Mouse (Mus musculus) CD4-positive helper T cell, adult 2 months (primary cell): ENCODE results near the gene Rap1a.

Experiments used
- DNase-seq: peaks from one replicate; pipeline ENCODE4 v3.0.0-alpha.2; 2012; ENCODE audit warnings: low read depth, missing footprints, low spot score

The Rap1a gene

GRCm38 (mm10) chr3:105801191-105802166 lies at the start of gene Rap1a:
TSS of gene Rap1a (minus strand) at chr3:105801336.
- peak; percentile 88 for DNase-seq

GRCm38 (mm10) chr3:105846294-105847069 lies 45.3 kb upstream of the Rap1a start:
- DNase-seq: no peak

GRCm38 (mm10) chr3:105839836-105840235 lies 38.7 kb upstream of the Rap1a start:
- DNase-seq: no peak

- no peak for DNase-seq
Observed at GRCm38 (mm10) chr3:105838655-105839054, 37.5 kb upstream of the Rap1a start.

- no peak for DNase-seq
Observed at GRCm38 (mm10) chr3:105836883-105837282, 35.7 kb upstream of the Rap1a start.

DNA sequence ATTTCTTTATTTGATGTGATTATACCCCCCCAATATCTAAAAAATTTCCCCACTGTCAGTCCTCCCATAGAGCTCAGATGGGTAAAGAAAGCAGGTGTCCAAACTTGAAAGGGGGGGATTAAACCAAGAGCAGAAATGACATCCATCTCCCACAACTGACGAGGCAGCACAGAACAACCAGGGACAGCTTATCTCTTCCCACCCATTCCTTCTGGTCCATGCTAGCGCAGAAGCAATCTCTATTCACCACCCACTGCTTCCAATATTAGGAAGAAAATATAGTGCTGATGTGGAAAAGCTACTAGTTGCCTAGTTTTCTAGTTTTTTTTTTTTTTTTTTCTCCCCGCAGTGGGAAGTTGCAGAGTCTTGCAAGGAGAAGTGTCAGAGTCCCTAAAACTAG lies 34.7 kb upstream of the Rap1a start:
- no peak for DNase-seq

DNA sequence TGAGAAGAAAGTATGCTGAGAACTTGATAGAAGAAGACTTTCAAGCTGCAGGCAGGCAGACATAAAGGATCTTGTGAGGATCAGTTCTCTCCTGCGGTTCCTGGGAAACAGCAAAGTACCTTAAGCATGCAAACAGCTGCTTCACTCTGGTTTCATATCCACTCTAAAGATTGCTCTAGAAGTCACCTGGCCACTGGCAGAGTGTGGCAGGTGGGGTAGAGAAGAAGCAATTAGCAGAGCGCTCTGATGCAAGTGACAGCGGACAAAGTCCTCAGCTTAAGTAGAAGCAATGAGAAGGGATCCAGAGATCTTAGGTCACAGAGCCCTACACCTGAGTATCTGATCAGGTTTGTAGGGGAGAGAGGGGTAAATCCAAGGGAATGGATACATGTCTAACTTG lies 30.4 kb upstream of the Rap1a start:
- no peak for DNase-seq

- peak; percentile 54 for DNase-seq
Observed at GRCm38 (mm10) chr3:105825501-105826161, 24.5 kb upstream of the Rap1a start.

DNA sequence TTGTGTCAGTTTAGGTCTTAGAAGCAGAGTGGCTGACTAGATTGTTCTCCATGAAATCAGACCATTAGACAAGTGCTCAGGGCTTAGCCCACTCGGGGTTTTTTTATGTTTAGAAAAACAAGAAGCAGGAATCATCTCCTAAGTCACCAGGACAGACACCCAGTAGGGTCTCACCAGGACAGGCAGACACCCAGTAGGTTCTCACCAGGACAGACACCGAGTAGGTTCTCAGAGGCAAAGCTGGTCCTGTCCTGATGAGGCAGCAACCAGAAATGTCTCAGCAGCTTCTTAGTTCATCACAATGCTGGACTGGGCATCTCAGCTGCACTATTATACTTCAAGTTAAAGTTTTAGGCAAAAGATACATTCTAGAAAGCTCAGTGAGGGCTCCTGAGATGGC lies 23.6 kb upstream of the Rap1a start:
- no peak for DNase-seq

- DNase-seq: no peak
Observed at GRCm38 (mm10) chr3:105824103-105824502, 23.0 kb upstream of the Rap1a start.

- DNase-seq: no peak
Observed at GRCm38 (mm10) chr3:105823609-105824008, 22.5 kb upstream of the Rap1a start.

- DNase-seq: no peak
Observed at GRCm38 (mm10) chr3:105821504-105821903, 20.4 kb upstream of the Rap1a start.

- no peak for DNase-seq
Observed at GRCm38 (mm10) chr3:105820272-105820671, 19.1 kb upstream of the Rap1a start.

DNA sequence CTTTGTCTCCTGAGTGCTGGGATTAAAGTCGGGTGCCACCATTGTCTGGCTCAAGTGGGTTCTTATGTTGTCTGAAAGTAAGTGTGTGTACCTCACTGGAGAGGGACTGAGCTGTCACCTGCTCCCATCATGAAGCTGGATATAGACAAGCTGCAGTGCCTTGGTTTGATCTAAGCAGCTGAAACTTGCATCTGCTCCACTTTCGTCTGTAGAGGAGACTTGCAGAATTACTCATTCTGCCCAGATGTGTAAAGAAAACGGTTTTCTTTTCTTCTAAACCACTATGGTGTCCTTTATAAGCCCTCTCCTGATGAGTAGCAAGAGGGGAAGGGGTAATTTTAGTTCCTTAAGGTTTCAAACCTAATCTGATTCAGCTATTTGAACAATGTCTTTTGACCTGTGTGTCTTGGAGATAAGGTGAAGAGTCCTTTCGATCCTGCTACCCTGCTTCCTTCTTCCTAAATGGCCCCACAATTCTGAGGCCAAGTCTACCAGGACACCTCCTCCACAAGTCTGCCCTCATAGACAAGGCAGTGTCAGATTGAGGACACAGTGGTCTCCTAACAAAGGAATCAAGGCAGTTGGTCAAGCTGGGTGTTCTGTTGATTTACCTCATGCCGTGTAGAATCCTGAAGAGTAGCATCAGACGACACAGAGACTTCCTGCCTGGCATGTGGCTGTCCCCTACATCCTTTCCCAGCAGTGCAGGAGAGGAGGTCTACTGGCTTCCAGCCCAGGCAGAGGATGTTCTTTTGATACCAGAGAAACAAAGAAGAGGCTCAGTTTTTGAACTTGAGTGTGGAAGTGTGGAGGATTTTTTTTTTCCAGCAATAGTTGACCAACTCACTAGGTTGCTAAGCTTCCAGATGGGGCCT lies 17.2 kb upstream of the Rap1a start:
- DNase-seq: no peak

DNA sequence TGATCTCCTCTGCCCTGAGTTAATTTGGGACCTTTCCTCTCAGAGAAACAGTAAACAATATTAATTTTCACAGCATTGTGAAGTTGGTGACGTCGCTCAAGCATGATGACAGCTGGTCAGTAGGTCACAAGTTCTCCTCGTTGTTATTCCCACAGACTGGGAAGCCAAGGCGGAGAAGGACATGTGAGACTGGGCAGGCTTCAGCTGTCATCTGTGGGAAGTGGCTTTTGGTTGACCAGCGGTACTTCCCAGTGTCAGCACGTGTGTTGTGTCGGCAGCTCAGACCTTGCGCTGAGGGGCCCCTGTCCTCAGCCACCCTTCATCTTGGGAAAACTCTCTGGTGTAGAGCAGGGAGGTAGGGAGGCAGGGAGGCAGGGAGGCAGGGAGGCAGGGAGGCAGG lies 15.0 kb upstream of the Rap1a start:
- DNase-seq: no peak

DNA sequence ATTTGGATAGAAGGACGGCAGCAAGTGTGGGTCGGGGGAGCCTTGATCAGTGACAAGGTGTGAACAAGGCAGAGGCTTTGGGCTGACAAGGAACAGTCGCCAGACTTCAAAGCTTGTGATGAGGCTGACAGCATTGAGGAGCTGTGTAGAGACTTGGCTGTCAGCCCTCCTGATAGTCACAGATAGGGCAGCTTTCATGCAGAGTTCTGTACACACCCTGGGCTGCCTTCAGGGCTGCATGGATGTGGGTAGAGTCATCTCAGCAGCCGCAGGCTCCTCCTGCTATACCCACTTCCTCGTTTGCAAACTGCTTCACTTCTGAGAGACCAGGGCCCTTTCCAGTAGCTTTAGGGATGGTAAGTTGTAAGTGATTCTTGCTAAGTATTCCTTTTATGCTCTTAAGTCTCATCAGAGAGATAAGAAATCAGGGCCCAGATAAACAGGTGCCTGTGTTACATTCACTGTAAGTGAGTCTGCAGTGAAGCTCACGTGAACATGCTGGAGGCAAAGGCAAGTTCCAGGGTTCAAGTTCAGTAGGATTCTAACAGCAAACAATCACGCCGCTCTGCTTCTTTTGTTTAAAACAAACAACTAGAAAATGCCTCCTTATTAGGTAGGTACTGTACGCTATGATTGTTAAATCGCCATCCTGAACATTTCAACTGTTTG lies 14.2 kb upstream of the Rap1a start:
- peak; percentile 90 for DNase-seq

GRCm38 (mm10) chr3:105811146-105811545 lies 10.0 kb upstream of the Rap1a start:
- DNase-seq: no peak

DNA sequence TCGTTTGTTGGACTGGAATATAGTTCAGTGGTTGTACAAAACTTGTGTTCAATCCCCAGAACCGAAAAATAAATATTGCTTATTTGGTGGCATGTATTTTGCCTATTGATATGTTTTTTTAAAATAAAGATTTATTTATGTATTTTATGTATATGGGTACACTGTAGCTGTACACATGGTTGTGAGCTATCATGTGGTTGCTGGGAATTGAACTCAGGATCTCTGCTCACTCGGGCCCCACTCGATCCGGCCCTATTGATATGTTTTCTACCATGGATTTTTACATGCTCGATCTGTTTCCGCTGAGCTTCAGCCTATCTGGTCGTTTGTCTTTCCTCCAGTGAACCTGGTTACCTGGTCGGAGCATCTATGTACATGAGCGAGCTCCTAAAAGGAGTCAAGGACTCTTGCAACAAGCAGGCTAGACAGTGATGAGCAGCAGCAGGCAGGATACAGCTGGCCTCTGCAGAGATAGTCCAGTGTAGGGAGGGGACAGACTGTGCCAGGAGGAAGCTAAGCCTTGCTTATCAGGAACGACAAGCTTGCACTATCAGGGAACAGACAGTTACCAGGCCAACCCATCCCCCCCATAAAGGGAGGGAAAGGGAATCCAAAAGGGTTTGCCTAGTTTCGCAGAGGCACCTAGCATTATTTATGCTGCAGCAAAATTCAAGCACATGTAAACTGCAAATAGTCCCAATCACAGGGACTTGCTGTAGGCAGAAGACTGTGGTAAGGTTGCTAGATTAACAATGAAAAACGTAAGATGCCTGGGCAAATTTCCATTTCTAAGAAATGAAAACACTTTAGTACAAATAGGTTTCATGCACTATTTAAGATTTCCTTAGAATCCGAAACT lies 7.3 kb upstream of the Rap1a start:
- DNase-seq: no peak

DNA sequence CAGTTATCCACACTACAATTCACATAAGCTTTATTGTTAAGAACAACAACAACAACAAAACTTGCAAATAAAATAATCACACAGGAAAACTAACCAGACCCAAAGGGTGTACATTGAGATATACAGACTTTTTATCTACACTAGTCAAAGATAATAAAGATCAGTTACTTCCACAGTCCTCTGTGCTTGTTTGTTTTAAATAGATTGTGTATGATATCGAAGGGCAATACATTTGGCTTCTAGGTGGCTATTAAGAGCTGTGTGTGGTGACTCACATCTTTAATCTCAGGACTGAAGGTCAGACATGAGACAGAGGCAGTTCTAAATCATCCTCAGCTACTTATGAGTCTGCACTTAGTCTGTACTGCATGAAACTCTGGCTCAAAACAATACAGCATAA lies 6.5 kb upstream of the Rap1a start:
- no peak for DNase-seq
